Mouse (Mus musculus): ENCODE measurements around the gene Slc4a10. TPM values are rescaled to one million over a fixed set of nuclear protein-coding genes. Genes with fewer than 3 reads are reported as not detected.

Slc4a10 gene
- polyA plus RNA-seq, 2 experiments, result 0.21 to 0.34 TPM

DNA sequence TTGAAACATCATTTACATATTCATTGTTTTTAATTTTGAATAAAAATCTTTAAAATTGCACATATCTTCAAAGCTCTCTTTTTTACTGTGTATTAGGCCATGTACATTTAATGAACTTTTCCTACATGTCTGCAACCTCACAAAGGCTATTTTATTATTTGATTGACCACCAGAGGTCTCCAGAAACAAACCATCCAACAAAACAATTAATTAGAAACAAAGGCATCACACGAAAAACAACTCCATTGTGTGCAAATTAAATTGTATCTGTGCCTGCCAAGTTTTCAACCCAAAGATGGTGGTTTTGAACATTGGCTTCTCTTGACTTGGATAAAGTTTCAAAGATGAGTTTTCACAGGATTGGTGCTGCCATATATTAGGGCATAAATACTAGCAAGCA, 300.5 kb downstream of the Slc4a10 start:
- 24% methylated on average over 1 of the region's 1 CpGs for WGBS
- ATAC-seq (ENCODE audit: low FRiP score, low read depth) (no peak), DNase-seq (ENCODE audit: low spot score) (peak; percentile 19)

DNA sequence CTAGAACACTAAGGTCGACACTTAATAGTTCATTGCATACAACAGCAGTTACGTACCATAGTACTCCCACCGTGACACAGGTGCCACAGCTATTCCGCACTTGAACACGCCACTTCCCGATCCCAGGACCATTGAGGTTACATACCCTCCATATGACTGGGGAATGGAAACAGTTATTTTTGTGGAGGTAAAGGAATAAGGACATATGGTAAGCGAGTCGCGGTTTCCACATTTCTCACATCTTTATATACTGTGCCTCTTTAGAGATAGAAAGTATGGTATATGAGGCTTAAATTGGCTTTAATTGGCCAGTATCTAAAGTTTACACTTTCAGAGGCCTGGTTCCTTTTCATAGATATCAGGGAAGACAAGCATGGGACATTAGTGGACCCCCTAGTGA, 301.5 kb downstream of the Slc4a10 start:
- ATAC-seq (ENCODE audit: low FRiP score, low read depth), result no peak
- H3K27ac ChIP-seq (replicated peaks; ENCODE audit: low read depth, low read length), result no peak overlapping the region
- no peaks in the 10 kb centered on the region for H3K36me3 ChIP-seq (ENCODE audit: control insufficient read depth, insufficient read depth, low read length)

More for the DNA sequence above, 300.5 kb downstream of the Slc4a10 start:
- Histone ChIP-seq H3K36me3 (ENCODE audit: control insufficient read depth, insufficient read depth, low read length) (no peaks in the 10 kb centered on the region), H3K4me3 (replicated peaks; ENCODE audit: low read length) (no peak overlapping the region), H3K27ac (replicated peaks; ENCODE audit: low read depth, low read length) (no peak overlapping the region), H3K27me3 (ENCODE audit: control insufficient read depth, insufficient read depth, low read length) (no peaks in the 10 kb centered on the region), H3K4me1 (ENCODE audit: control insufficient read depth, insufficient read depth, low read length) (no peaks in the 10 kb centered on the region), H3K9me3 (ENCODE audit: control insufficient read depth, low read length) (no peaks in the 10 kb centered on the region), H3K4me2 (replicated peaks; ENCODE audit: low read depth, low read length, severe bottlenecking) (no peak overlapping the region), H3K9ac (ENCODE audit: low read depth, low read length, severe bottlenecking) (no peak overlapping the region)
- no peak for TF ChIP-seq POLR2A (IDR thresholded peaks at IDR 0.05; ENCODE audit: borderline replicate concordance, extremely low read depth, insufficient read depth, insufficient read length)

GRCm38 (mm10) chr2:62352035-62352434, 305.8 kb downstream of the Slc4a10 start:
- ATAC-seq (ENCODE audit: low FRiP score, low read depth), result no peak
- H3K27me3 ChIP-seq (ENCODE audit: control insufficient read depth, insufficient read depth, low read length), result no peaks in the 10 kb centered on the region
- H3K36me3 ChIP-seq (ENCODE audit: control insufficient read depth, insufficient read depth, low read length), result no peaks in the 10 kb centered on the region
- WGBS, result 76% methylated on average over 3 of the region's 3 CpGs
- no peak for TF ChIP-seq POLR2A (IDR thresholded peaks at IDR 0.05; ENCODE audit: borderline replicate concordance, extremely low read depth, insufficient read depth, insufficient read length)
- no peak overlapping the region for H3K4me3 ChIP-seq (replicated peaks; ENCODE audit: low read length)
- no peaks in the 10 kb centered on the region for H3K9me3 ChIP-seq (ENCODE audit: control insufficient read depth, low read length)
- H3K27ac ChIP-seq (replicated peaks; ENCODE audit: low read depth, low read length), result no peak overlapping the region
- no peak overlapping the region for H3K4me2 ChIP-seq (replicated peaks; ENCODE audit: low read depth, low read length, severe bottlenecking)
- no peak for DNase-seq (ENCODE audit: low spot score)
- no peaks in the 10 kb centered on the region for H3K4me1 ChIP-seq (ENCODE audit: control insufficient read depth, insufficient read depth, low read length)
- no peak overlapping the region for H3K9ac ChIP-seq (ENCODE audit: low read depth, low read length, severe bottlenecking)

More for the DNA sequence above, 301.5 kb downstream of the Slc4a10 start:
- no peaks in the 10 kb centered on the region for H3K9me3 ChIP-seq (ENCODE audit: control insufficient read depth, low read length)
- DNase-seq (ENCODE audit: low spot score), result no peak
- H3K9ac ChIP-seq (ENCODE audit: low read depth, low read length, severe bottlenecking), result no peak overlapping the region
- no peak overlapping the region for H3K4me2 ChIP-seq (replicated peaks; ENCODE audit: low read depth, low read length, severe bottlenecking)
- no peaks in the 10 kb centered on the region for H3K27me3 ChIP-seq (ENCODE audit: control insufficient read depth, insufficient read depth, low read length)
- TF ChIP-seq POLR2A (IDR thresholded peaks at IDR 0.05; ENCODE audit: borderline replicate concordance, extremely low read depth, insufficient read depth, insufficient read length), result no peak
- H3K4me3 ChIP-seq (replicated peaks; ENCODE audit: low read length), result no peak overlapping the region
- H3K4me1 ChIP-seq (ENCODE audit: control insufficient read depth, insufficient read depth, low read length), result no peaks in the 10 kb centered on the region
- WGBS, result 93% methylated on average over 9 of the region's 9 CpGs

DNA sequence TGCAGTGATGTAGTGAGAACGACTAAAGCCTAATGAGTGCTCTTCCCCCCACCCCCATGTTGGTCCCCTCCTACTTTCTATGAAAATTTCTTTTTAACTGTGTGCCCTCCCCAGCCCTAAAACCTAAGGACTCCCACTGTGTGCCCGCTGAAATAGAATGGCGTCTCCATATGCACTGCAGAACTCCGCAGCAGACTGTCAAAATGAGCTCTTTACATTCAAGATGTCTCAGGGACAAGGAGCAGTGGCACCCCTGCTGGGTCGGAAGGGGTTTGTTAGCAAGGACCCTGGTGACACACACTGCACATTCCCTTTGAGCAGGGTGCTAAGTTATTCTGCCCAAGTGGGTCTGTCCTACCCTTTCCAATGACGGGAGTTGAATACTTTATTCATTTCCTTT, 309.5 kb downstream of the Slc4a10 start:
- Histone ChIP-seq H3K4me1 (ENCODE audit: control insufficient read depth, insufficient read depth, low read length) (no peaks in the 10 kb centered on the region), H3K9me3 (ENCODE audit: control insufficient read depth, low read length) (no peaks in the 10 kb centered on the region)

GRCm38 (mm10) chr2:62356606-62357005, 310.3 kb downstream of the Slc4a10 start:
- no peak for TF ChIP-seq POLR2A (IDR thresholded peaks at IDR 0.05; ENCODE audit: borderline replicate concordance, extremely low read depth, insufficient read depth, insufficient read length)
- 81% methylated on average over 14 of the region's 14 CpGs for WGBS
- Histone ChIP-seq H3K4me3 (replicated peaks; ENCODE audit: low read length) (no peak overlapping the region), H3K9me3 (ENCODE audit: control insufficient read depth, low read length) (no peaks in the 10 kb centered on the region), H3K27me3 (ENCODE audit: control insufficient read depth, insufficient read depth, low read length) (no peaks in the 10 kb centered on the region), H3K4me1 (ENCODE audit: control insufficient read depth, insufficient read depth, low read length) (no peaks in the 10 kb centered on the region), H3K27ac (replicated peaks; ENCODE audit: low read depth, low read length) (no peak overlapping the region), H3K4me2 (replicated peaks; ENCODE audit: low read depth, low read length, severe bottlenecking) (no peak overlapping the region), H3K9ac (ENCODE audit: low read depth, low read length, severe bottlenecking) (no peak overlapping the region), H3K36me3 (ENCODE audit: control insufficient read depth, insufficient read depth, low read length) (no peaks in the 10 kb centered on the region)
- DNase-seq (ENCODE audit: low spot score), result no peak
- no peak for ATAC-seq (ENCODE audit: low FRiP score, low read depth)

More for the DNA sequence above, 309.5 kb downstream of the Slc4a10 start:
- H3K4me2 ChIP-seq (replicated peaks; ENCODE audit: low read depth, low read length, severe bottlenecking), result no peak overlapping the region
- no peak overlapping the region for H3K27ac ChIP-seq (replicated peaks; ENCODE audit: low read depth, low read length)
- ATAC-seq (ENCODE audit: low FRiP score, low read depth) (no peak), DNase-seq (ENCODE audit: low spot score) (no peak)
- no peak overlapping the region for H3K9ac ChIP-seq (ENCODE audit: low read depth, low read length, severe bottlenecking)
- H3K4me3 ChIP-seq (replicated peaks; ENCODE audit: low read length), result no peak overlapping the region
- H3K27me3 ChIP-seq (ENCODE audit: control insufficient read depth, insufficient read depth, low read length), result no peaks in the 10 kb centered on the region
- H3K36me3 ChIP-seq (ENCODE audit: control insufficient read depth, insufficient read depth, low read length), result no peaks in the 10 kb centered on the region
- 43% methylated on average over 6 of the region's 6 CpGs for WGBS
- TF ChIP-seq POLR2A (IDR thresholded peaks at IDR 0.05; ENCODE audit: borderline replicate concordance, extremely low read depth, insufficient read depth, insufficient read length), result no peak

DNA sequence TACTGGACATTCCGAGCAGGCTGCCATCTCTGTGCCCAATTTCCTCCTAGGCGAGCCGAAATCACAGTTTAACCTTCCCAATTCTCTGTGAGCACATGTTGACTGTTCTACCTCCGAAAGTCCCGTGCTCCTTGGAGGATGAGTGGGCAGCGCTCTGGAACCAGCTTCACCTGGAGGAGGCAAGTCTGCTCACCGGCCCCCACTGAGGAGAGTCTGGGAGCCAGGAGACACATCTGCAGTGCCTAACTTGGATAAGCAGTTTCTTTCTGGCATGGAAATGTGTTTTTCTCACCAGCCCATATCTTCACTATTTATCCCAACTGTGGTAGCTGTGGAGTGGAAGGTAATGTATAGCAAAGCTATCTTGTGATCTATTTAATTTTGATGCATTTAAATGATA, 311.0 kb downstream of the Slc4a10 start:
- Histone ChIP-seq H3K27ac (replicated peaks; ENCODE audit: low read depth, low read length) (no peak overlapping the region), H3K27me3 (ENCODE audit: control insufficient read depth, insufficient read depth, low read length) (no peaks in the 10 kb centered on the region), H3K36me3 (ENCODE audit: control insufficient read depth, insufficient read depth, low read length) (no peaks in the 10 kb centered on the region), H3K4me2 (replicated peaks; ENCODE audit: low read depth, low read length, severe bottlenecking) (no peak overlapping the region), H3K9me3 (ENCODE audit: control insufficient read depth, low read length) (no peaks in the 10 kb centered on the region), H3K4me3 (replicated peaks; ENCODE audit: low read length) (no peak overlapping the region), H3K9ac (ENCODE audit: low read depth, low read length, severe bottlenecking) (no peak overlapping the region), H3K4me1 (ENCODE audit: control insufficient read depth, insufficient read depth, low read length) (no peaks in the 10 kb centered on the region)
- no peak for DNase-seq (ENCODE audit: low spot score)
- 82% methylated on average over 7 of the region's 7 CpGs for WGBS
- no peak for ATAC-seq (ENCODE audit: low FRiP score, low read depth)
- no peak for TF ChIP-seq POLR2A (IDR thresholded peaks at IDR 0.05; ENCODE audit: borderline replicate concordance, extremely low read depth, insufficient read depth, insufficient read length)
